Comparison of ENCODE assay signal across 12 mouse cellular contexts in the genomic region with DNA sequence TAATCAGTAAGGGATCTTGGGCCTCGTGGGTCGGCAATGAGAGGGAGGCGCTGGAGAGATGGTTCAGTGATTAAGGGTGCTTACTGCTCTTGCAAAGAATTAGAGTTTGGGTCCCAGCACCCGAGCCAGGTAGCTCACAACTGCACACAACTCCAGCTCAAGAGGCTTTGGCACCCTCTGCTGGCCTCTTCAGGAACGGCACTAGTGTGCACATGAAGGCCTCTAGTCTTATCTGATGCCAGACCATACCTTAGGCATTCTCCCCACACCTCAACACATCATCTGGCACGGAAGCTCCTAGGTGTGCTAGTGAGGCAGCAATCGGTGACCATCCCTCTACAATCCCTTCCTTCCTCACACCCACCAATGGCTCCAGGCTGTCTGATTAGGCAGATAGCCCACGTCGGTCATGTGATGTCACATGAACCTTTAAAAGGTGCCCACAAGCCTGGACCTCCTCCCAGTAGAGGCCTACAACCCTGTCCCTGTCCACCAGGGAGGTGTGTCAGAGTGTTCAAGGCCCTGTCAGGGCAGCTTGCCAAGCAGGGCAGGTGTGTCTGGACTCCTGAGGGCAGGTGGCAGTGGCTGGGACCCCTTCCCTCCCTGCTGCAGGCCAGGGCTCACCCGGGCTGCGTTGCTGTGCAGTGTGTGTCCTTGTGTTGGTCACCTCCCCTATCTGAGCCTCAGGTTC. TPM values are rescaled to one million over a fixed set of nuclear protein-coding genes. Genes with fewer than 3 reads are reported as not detected.
DNase-seq lines count a peak whose midpoint lies in the region; ATAC-seq and TF ChIP-seq lines count a peak whose summit lies in the region.
"Had no signal": no experiment of that assay in that cellular context is flagged by ENCODE, and none has a peak within 500 bp of the region (broad histone marks: within the 10 kb centered on the region; RNA-seq: fewer than 3 reads in every experiment).

No protein-coding gene starts in this region.

- no peak overlapping the region for H3K9ac ChIP-seq in liver, adult 2 months (ENCODE audit: low read depth, low read length)
- no peak overlapping the region for H3K9ac ChIP-seq in liver, embryonic 11.5 days (ENCODE audit: low read depth, low read length)
- no peak overlapping the region for H3K9ac ChIP-seq in ES-Bruce4 (ENCODE audit: low read depth, poor library complexity, severe bottlenecking)
- H3K9ac ChIP-seq: embryonic facial prominence, embryonic 12.5 days had no signal

- H3K79me2 ChIP-seq in liver, adult 2 months (ENCODE audit: control insufficient read depth, insufficient read depth, low read length) = peaks cover 28% of the 10 kb centered on the region

- H3K4me3 ChIP-seq in liver, adult 2 months (ENCODE audit: insufficient read depth, low read depth, low read length) = no peak overlapping the region
- no peak overlapping the region for H3K4me3 ChIP-seq in liver, embryonic 11.5 days (ENCODE audit: low read depth, low read length)
- no peak overlapping the region for H3K4me3 ChIP-seq in ES-Bruce4 (ENCODE audit: low read depth, low read length)
- no peak overlapping the region for H3K4me3 ChIP-seq in small intestine, adult 2 months (ENCODE audit: low read depth, low read length)
- H3K4me3 ChIP-seq: embryonic facial prominence, embryonic 12.5 days had no signal

- DNase-seq in liver, adult 2 months (ENCODE audit: extremely low read depth, low read depth, low spot score) = peak; percentile 60
- no peak for DNase-seq in liver, embryonic 11.5 days (ENCODE audit: low spot score)
- DNase-seq in brain, embryonic 14.5 days (ENCODE audit: low read depth) = no peak
- DNase-seq in urinary bladder, postnatal 36 days (ENCODE audit: low spot score in 2 of 2) = no peak
- no peak for DNase-seq in frontal cortex, adult 2 months (ENCODE audit: extremely low spot score in 1 of 2, low spot score in 1 of 2)
- DNase-seq in T-cell, adult 2 months (ENCODE audit: low spot score) = no peak

- ATAC-seq in liver, embryonic 11.5 days (replicated peaks; ENCODE audit: low FRiP score) = no peak
- ATAC-seq: inflammation-experienced regulatory T-cells, adult 6 months had no signal

- no peak for TF ChIP-seq EP300 in ES-Bruce4 (IDR thresholded peaks at IDR 0.05; ENCODE audit: insufficient read depth, low read depth, low read length)

- H3K9me3 ChIP-seq in liver, embryonic 11.5 days (ENCODE audit: control insufficient read depth, low read length) = no peaks in the 10 kb centered on the region
- no peaks in the 10 kb centered on the region for H3K9me3 ChIP-seq in ES-Bruce4 (replicated peaks; ENCODE audit: control insufficient read depth, insufficient read depth, low read length, poor library complexity, severe bottlenecking)
- H3K9me3 ChIP-seq: embryonic facial prominence, embryonic 12.5 days had no signal

- no peak overlapping the region for H3K27ac ChIP-seq in liver, adult 2 months (replicated peaks; ENCODE audit: insufficient read depth, low read depth, low read length)
- no peak overlapping the region for H3K27ac ChIP-seq in liver, embryonic 11.5 days (ENCODE audit: low read depth, low read length)
- H3K27ac ChIP-seq in ES-Bruce4 (ENCODE audit: insufficient read depth, low read length) = no peak overlapping the region
- peak overlapping the region; percentile 86 for H3K27ac ChIP-seq in small intestine, adult 2 months (ENCODE audit: insufficient read depth, low read depth, low read length)
- H3K27ac ChIP-seq: embryonic facial prominence, embryonic 12.5 days had no signal

- H3K36me3 ChIP-seq in liver, adult 2 months (ENCODE audit: control insufficient read depth, insufficient read depth, low read length) = no peaks in the 10 kb centered on the region
- H3K36me3 ChIP-seq in liver, embryonic 11.5 days (ENCODE audit: control insufficient read depth, insufficient read depth, low read length) = no peaks in the 10 kb centered on the region
- no peaks in the 10 kb centered on the region for H3K36me3 ChIP-seq in ES-Bruce4 (ENCODE audit: control insufficient read depth, insufficient read depth, low read length, poor library complexity, severe bottlenecking)
- peaks cover 29% of the 10 kb centered on the region for H3K36me3 ChIP-seq in small intestine, adult 2 months (ENCODE audit: control insufficient read depth, insufficient read depth, low read length)
- H3K36me3 ChIP-seq: embryonic facial prominence, embryonic 12.5 days had no signal

- 77% methylated on average over 11 of the region's 11 CpGs for WGBS in liver, adult 2 months
- WGBS in liver, embryonic 11.5 days = 83% methylated on average over 11 of the region's 11 CpGs
- WGBS in small intestine, adult 2 months = 47% methylated on average over 11 of the region's 11 CpGs

- no peak for TF ChIP-seq POLR2A in liver, adult 2 months (IDR thresholded peaks at IDR 0.05; ENCODE audit: extremely low read depth, insufficient read depth, low read length)
- no peak for TF ChIP-seq POLR2A in ES-Bruce4 (IDR thresholded peaks at IDR 0.05; ENCODE audit: insufficient read depth, low read length)
- no peak for TF ChIP-seq POLR2A in brain, embryonic 14.5 days (IDR thresholded peaks at IDR 0.05; ENCODE audit: borderline replicate concordance, extremely low read depth, insufficient read depth, insufficient read length, poor library complexity, severe bottlenecking)
- TF ChIP-seq POLR2A in small intestine, adult 2 months (IDR thresholded peaks at IDR 0.05; ENCODE audit: low read depth, low read length) = 0 out of 2 replicates have a peak, but pooled peaks have one; percentile 17

- H3K27me3 ChIP-seq in liver, adult 2 months (ENCODE audit: control insufficient read depth, insufficient read depth, low read length) = no peaks in the 10 kb centered on the region
- no peaks in the 10 kb centered on the region for H3K27me3 ChIP-seq in liver, embryonic 11.5 days (replicated peaks; ENCODE audit: control insufficient read depth, insufficient read depth, low read length)
- no peaks in the 10 kb centered on the region for H3K27me3 ChIP-seq in ES-Bruce4 (ENCODE audit: control insufficient read depth, insufficient read depth, low read length, poor library complexity, severe bottlenecking)
- H3K27me3 ChIP-seq in small intestine, adult 2 months (ENCODE audit: control insufficient read depth, insufficient read depth, low read length) = no peaks in the 10 kb centered on the region
- H3K27me3 ChIP-seq: embryonic facial prominence, embryonic 12.5 days had no signal

- H3K4me1 ChIP-seq in liver, adult 2 months (ENCODE audit: control insufficient read depth, insufficient read depth, low read length) = peaks cover 4% of the 10 kb centered on the region
- peaks cover 5% of the 10 kb centered on the region for H3K4me1 ChIP-seq in liver, embryonic 11.5 days (replicated peaks; ENCODE audit: control insufficient read depth, insufficient read depth, low read length)
- no peaks in the 10 kb centered on the region for H3K4me1 ChIP-seq in ES-Bruce4 (ENCODE audit: control insufficient read depth, insufficient read depth, low read length)
- H3K4me1 ChIP-seq in small intestine, adult 2 months (ENCODE audit: control insufficient read depth, insufficient read depth, insufficient read length, low read length) = peaks cover 45% of the 10 kb centered on the region

- TF ChIP-seq CTCF in liver, adult 2 months (IDR thresholded peaks at IDR 0.05; ENCODE audit: low read depth, low read length) = peak; percentile 71
- TF ChIP-seq CTCF in ES-Bruce4 (IDR thresholded peaks at IDR 0.05; ENCODE audit: low read depth, low read length) = peak; percentile 91
- TF ChIP-seq CTCF in brain, embryonic 14.5 days (IDR thresholded peaks at IDR 0.05; ENCODE audit: borderline replicate concordance, extremely low read depth, insufficient read depth, insufficient read length) = peak; percentile 53; the same call in 1 of the 2 replicates
- peak; percentile 68; the same call in 1 of the 2 replicates for TF ChIP-seq CTCF in small intestine, adult 2 months (IDR thresholded peaks at IDR 0.05; ENCODE audit: extremely low read depth, insufficient read length, insufficient replicate concordance, low read depth, low read length)

- no peak overlapping the region for H3K4me2 ChIP-seq in liver, embryonic 11.5 days
- H3K4me2 ChIP-seq: embryonic facial prominence, embryonic 12.5 days had no signal

RNA-seq across cellular contexts. Expression of a gene that starts 50.8 kb away (rescaled TPM):
- total RNA-seq in liver, adult 2 months (2014; rRNA removed) = 8.0 and 15.4 TPM in 2 replicates
- polyA plus RNA-seq in liver, adult 2 months (2012; rRNA removed) = 29.2 and 35.8 TPM in 2 replicates
- polyA plus RNA-seq in liver, embryonic 11.5 days (2014; fragmentation: Nextera tagmentation; extraction: Ambion mirVana) = 1.8 and 2.2 TPM in 2 replicates
- 14.2 and 15.2 TPM in 2 replicates for polyA plus RNA-seq in ES-Bruce4 (2011; ENCODE audit: insufficient read depth, insufficient read length, low read depth, missing spikeins)
- 6.0 and 8.6 TPM in 2 replicates for polyA plus RNA-seq in brain, embryonic 14.5 days (2012; rRNA removed)
- polyA plus RNA-seq in small intestine, adult 2 months (2012; rRNA removed) = 24.2 and 70.8 TPM in 2 replicates
- polyA plus RNA-seq in frontal cortex, adult 2 months (2012; rRNA removed) = 17.8 and 18.7 TPM in 2 replicates

RNA-seq across cellular contexts. Expression of a gene that starts 56.5 kb away (rescaled TPM):
- total RNA-seq in liver, adult 2 months (2014; rRNA removed) = not detected in 2 replicates
- not detected in 2 replicates for polyA plus RNA-seq in liver, adult 2 months (2012; rRNA removed)
- 0.09 TPM in 1 of 2 replicates, not detected in the other for polyA plus RNA-seq in liver, embryonic 11.5 days (2014; fragmentation: Nextera tagmentation; extraction: Ambion mirVana)
- 0.76 and 0.97 TPM in 2 replicates for polyA plus RNA-seq in ES-Bruce4 (2011; ENCODE audit: insufficient read depth, insufficient read length, low read depth, missing spikeins)
- polyA plus RNA-seq in brain, embryonic 14.5 days (2012; rRNA removed) = 0.07 and 0.09 TPM in 2 replicates
- not detected in 2 replicates for polyA plus RNA-seq in small intestine, adult 2 months (2012; rRNA removed)
- polyA plus RNA-seq in frontal cortex, adult 2 months (2012; rRNA removed) = 0.04 TPM in 1 of 2 replicates, not detected in the other
- polyA plus RNA-seq: heart, embryonic 14.5 days; inflammation-experienced regulatory T-cells, adult 6 months; lung, embryonic 16.5 days had no signal
